Mouse (Mus musculus) monocyte, adult 5-6 weeks (primary cell): Measurements from ENCODE around the gene Ptov1. TPM values are rescaled to one million over a fixed set of nuclear protein-coding genes. Genes with fewer than 3 reads are reported as not detected.
A peak's percentile ranks its signal among the peaks of the same experiment; 100 is the strongest.

ENCODE experiments used
- ATAC-seq: fragments of 153-309, 156-312 bp; replicated peaks from 2 replicates; pipeline ENCODE4 v1.8.0; 2017; ENCODE audit warnings: mild to moderate bottlenecking; ENCODE audit not compliant: low TSS enrichment, insufficient number of reproducible peaks, severe bottlenecking, poor library complexity, low FRiP score
- total RNA-seq: library from RNA; stranded (forward); fragments of 200-1000, 200-491, 200-594 nt; gene quantifications from 3 replicates; pipeline ENCODE4 v1.2.3, GENCODE M21; 2017

Ptov1 gene
- total RNA-seq = 7.2 to 11.9 TPM (median 7.4 TPM) in 3 replicates

GRCm38 (mm10) chr7:44869697-44870528 is at the start of gene Ptov1:
Gene Ptov1 (minus strand): TSS chr7:44869788.
- peak; percentile 81 for ATAC-seq

DNA sequence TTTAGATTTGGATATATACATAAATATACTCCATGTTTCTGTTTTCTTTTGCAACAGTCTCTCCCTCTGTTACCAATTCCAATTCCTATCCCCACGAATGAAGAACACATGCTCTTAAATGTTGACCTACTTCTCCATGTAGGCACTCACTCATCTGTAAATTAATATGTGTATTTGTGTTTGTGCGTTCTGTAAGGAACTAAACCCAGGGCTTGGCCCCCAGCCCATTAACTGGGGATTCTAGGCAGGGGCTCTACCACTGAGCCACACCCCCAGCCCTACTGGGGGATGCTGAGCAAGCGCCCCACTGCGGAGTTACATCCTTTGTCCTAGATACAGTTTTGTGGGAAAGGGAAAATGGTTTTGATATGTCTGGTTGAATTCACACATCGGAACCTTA is 49.5 kb upstream of the Ptov1 start:
- no peak for ATAC-seq

DNA sequence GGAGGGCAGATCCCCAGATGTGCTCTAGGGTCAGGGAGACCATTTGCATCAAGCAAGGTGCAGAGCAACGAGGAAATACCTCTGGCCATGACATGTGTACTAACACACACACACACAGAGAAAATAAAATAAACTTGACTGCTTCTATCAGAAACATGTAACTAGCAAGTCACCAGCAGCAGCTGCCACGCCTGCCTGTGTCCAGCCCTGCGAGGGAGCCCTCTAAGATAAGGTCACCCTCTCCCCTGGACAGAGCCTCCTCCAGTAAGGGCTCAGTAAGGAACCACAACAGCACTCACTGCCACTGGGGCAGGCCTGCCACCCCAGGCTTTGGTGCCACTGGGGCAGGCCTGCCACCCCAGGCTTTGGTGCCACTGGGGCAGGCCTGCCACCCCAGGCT is 48.6 kb upstream of the Ptov1 start:
- ATAC-seq = no peak

DNA sequence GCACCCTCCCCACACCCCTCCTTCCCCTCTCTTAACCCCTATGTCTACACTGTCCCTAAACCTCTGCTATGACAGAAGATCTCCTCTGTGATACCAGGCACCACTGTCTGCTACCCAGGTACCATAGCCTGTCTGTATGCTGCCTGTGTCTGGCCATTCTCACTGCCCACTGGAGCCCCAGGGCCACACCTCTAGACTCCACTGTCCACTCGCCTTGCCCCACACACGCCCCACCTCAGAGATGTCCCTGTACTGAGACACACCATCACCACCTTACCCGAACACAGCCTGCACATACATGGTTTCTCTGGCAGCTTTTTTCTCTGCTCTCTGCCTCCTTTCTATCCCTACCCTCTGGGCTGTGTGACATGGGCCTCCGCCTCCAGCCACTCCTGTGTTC is 47.3 kb upstream of the Ptov1 start:
- ATAC-seq = no peak

DNA sequence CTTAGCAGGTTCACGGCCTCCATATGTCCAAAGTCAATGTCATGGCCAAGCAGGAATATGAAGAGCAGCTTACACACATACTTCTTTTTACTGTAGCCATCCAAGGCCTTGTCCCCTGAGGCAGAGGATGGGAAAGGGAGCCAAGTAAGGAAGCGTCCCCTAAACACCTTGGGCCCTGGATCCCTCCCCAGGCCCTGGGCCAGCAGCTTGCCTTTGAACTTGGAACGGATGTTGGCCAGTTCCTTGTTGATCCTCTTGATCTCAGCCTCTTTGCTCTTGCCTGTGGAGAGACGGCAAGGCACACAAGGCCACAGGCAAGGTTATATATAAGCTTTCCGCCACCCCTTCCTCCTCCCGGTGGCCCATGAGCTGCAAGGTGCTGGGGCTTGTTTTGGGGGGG is 46.6 kb upstream of the Ptov1 start:
- no peak for ATAC-seq

- ATAC-seq = no peak
Measured at GRCm38 (mm10) chr7:44915314-44915713, 45.7 kb upstream of the Ptov1 start.

GRCm38 (mm10) chr7:44914396-44914795 is 44.8 kb upstream of the Ptov1 start:
- no peak for ATAC-seq

DNA sequence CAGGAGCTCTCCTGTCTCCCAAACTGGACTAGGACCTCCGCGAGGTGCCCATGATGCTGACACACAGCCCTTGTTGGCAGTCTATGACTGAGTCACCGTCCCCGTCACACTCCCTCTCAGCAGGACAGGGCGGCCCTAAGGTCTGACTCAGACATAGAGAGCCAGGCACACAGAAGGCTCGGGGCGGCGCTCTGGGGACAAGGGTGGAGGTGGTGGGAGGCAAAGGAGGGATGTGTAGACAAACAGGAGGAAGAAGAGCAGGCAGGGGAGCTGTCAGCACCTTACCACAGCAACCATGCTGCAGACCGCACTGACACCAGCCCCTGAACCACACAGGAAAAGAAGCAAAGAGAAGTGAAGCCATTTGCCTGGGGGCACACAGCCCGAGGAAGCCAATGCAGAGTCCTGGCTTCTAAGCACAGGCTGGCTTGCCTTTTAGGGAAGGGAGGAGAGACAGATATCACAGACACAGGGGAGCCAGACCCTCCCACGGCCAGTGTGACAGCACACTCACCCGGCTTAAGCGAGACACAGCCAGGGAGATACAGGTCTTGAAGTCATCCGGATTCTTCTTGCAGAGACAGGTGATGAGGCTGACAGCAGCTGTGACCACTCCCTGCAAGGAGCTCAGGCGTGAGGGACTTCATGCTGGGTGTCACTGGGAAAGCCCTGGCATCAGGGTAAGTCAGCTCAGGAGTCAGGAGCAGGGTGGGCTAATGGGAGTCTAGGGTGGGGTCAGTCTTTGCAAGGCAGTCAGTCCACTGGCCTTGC is 39.3 kb upstream of the Ptov1 start:
- ATAC-seq = no peak

GRCm38 (mm10) chr7:44905430-44905829 is 35.8 kb upstream of the Ptov1 start:
- no peak for ATAC-seq

DNA sequence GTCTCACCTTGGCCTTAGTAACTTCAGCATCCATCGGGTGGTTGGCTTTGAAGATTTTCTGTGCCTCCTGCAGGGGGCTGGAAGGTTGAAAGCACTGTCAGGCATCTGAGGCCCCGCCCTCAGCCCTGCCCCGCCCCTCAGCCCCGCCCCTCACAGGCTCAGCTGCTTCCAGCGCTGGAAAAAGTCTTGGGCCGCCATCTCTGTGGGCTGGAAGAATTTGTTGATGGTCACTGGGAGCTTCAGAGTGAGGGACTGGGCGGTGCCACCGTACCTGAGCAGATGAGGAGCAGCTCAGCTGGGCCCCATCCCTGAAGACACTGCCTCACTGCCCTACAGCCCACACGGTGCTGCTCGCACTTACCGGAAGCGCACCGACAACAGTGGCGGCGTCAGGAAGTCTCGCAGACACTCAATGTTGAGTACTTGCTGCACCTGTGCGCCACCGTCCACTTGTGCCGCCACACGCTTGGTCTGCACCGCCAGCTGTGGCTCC is 31.7 kb upstream of the Ptov1 start:
- no peak for ATAC-seq

DNA sequence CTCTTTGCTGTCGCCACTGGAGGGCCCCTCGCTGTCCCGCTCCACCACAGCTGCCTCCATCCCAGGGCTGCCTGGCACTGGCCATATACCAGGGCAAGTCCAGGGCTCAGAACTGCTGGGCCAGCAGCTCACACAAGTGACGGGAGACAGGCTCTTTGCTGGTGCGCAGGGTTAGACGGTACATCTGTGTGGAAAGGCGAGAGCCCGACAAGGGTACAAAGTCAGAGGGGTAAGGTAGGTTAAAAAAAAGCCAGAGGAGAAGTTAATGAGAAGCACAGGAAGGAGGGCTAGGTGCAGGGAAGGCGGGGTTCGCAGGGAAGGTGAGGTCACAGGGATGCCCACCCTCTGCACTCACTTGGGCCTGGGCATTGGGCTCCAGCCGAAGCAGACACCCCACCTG is 31.0 kb upstream of the Ptov1 start:
- no peak for ATAC-seq

DNA sequence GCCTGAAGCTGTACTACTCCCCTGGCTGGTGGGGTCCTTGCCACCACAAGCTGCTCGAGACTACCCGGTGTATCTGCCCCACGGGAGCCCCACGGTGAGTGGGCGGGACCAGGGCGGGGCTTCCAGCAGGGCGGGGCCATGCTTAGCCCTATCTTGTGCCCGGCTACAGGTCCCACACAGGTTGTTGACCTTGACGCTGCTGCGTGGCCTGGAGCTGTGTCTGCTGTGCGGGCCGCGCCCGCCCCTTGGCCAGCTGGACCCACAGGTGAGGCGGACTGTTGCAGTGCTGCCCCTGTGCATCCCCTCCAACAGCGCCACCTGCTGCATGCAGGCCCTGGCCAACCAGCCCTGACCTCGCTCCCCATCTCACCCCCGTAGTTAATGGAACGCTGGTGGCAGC is 29.0 kb upstream of the Ptov1 start:
- no peak for ATAC-seq

GRCm38 (mm10) chr7:44896499-44896898 is 26.9 kb upstream of the Ptov1 start:
- ATAC-seq = no peak

DNA sequence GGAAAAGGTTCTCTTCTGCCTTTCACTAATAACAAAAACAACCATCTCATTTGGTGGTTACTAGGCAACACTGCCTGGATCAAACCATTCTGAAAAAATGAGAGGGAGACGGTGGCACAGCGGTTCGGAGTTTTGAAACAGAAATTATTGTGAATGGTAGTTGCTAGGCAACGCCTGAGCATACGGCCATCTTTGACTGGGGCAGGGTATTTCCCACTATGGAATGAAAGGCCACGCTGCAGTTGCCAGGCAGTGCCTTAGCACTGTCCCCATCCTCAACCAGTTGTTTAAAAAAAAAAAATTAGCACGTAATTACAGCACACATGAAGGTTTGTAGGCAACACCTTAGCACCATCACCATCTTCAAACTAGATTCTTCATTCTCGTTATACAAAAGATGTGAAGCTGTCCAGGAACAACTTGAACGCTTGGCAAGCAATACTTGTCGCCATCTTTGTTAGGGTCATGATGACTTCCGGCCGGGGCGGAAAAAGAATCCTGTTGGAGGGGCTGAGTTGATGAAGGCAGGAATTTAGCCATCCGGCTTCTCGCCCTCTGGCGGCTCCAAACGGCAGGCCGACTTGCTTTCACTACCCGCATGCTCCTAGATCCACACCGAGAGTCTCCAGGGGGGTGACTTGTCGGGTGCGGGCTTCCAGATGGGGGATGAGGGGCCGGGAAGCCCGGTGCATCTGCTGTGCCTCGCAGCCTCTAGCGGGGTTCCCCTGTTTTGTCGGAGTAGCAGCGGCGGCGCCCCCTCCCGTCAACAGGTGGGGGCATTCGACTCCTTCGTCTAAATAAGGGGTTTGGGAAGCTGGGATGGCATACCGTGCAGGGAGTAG is 26.2 kb upstream of the Ptov1 start, which contains the start of gene Fuz:
Gene Fuz, plus strand, starts transcription at position 487 of the 842 bp plus-strand sequence.
- ATAC-seq = peak; percentile 79

DNA sequence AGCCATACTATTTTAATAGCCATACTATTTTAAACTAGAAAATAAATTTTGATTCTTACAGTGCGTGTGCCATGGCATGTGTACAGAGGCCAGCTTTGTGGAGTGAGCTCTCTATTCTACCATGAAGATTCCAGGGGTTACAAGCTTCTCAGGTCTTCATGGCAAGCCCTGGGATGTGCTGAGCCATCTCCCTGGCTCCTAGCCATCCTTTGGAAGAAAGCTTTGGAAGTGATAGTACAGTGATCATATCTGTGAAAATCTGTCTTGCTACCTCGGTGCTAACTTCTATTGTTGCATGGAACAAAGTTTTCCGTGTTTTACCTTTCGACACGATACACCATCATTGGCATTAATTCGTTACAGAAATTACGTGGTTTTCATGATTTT is 25.6 kb upstream of the Ptov1 start:
- no peak for ATAC-seq

GRCm38 (mm10) chr7:44894175-44894574 is 24.6 kb upstream of the Ptov1 start:
- ATAC-seq = no peak

GRCm38 (mm10) chr7:44893197-44893596 is 23.6 kb upstream of the Ptov1 start:
- no peak for ATAC-seq

DNA sequence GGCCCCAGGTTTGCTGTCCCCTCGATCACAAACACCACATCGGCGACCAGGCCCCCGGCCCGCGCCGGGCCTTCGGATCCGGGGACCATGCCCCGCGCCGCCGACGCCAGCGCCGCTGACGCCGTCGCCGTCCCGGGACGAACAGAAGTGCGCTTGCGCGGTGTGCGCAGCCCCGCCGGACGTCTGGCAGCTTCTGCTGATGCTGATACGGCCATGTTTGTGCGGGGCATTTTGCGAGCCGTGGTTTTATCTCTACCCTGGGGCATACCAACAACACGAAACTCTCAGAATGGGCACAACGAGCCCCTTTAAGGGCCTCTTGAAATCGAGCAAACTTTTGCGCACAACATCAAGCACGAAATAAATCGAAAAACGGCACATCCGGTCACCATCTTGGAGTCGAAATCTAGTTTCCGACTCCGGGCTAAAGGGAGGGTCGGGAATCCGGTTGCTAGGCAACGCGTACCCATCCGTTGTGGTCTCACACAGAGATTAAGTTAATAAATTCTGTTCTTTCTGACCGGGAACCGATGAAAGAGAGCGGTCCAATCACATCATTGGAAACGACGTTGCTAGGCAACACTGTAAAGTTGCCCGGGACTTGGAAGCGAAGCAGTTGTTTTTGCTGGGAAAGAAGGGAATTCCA is 22.8 kb upstream of the Ptov1 start, which contains the start of gene Med25:
Gene Med25, minus strand, starts transcription at position 437 of the 646 bp plus-strand sequence.
- peak; percentile 44 for ATAC-seq
